Mouse (Mus musculus) embryonic facial prominence, embryonic 12.5 days (tissue): ENCODE results near the gene Fam71e1. TPM values are rescaled to one million over a fixed set of nuclear protein-coding genes. Genes with fewer than 3 reads are reported as not detected.

Experiments used
- ATAC-seq: fragments of 200-750 bp; cut with Nextera tagmentation; 2 replicates; pipeline ENCODE4 v1.8.0; 2017; ENCODE audit not compliant: insufficient number of reproducible peaks, insufficient read depth, low FRiP score, low TSS enrichment
- H3K27ac ChIP-seq: fragments of 300-500 bp; sonication (generic); 2 replicates; pipeline ENCODE4 v1.5.1; 2016; ENCODE audit warnings: mild to moderate bottlenecking
- H3K27me3 ChIP-seq: fragments of 300-500 bp; sonication (generic); 2 replicates; pipeline ENCODE4 v1.6.1; 2016; ENCODE audit warnings: mild to moderate bottlenecking, moderate library complexity
- H3K36me3 ChIP-seq: fragments of 300-500 bp; sonication (generic); 2 replicates; pipeline ENCODE4 v1.6.1; 2016; ENCODE audit warnings: mild to moderate bottlenecking
- H3K4me1 ChIP-seq: fragments of 300-500 bp; sonication (generic); 2 replicates; pipeline ENCODE4 v1.6.1; 2016
- H3K4me2 ChIP-seq: fragments of 300-500 bp; sonication (generic); replicated peaks from 2 replicates; pipeline ENCODE4 v1.6.1; 2016; ENCODE audit warnings: mild to moderate bottlenecking, moderate library complexity
- H3K4me3 ChIP-seq: fragments of 300-500 bp; sonication (generic); 2 replicates; pipeline ENCODE4 v1.5.1; 2016; ENCODE audit warnings: mild to moderate bottlenecking
- H3K9ac ChIP-seq: fragments of 300-500 bp; sonication (generic); 2 replicates; pipeline ENCODE4 v1.6.1; 2016; ENCODE audit warnings: mild to moderate bottlenecking, moderate library complexity
- H3K9me3 ChIP-seq: fragments of 300-500 bp; sonication (generic); 2 replicates; pipeline ENCODE4 v1.6.1; 2016; ENCODE audit warnings: mild to moderate bottlenecking, moderate library complexity
- WGBS: fragments of 180-500 bp; shearing (Covaris S2); methylation state at CpG from one replicate; pipeline ENCODE4 v1.1.7; 2016; 5-methylcytosine and 5-hydroxymethylcytosine counted together
- polyA plus RNA-seq: library from polyadenylated mRNA; unstranded; fragments of >200 nt; fragmentation: Nextera tagmentation; extraction: Ambion mirVana; gene quantifications from 2 replicates; pipeline ENCODE4 v1.2.1, GENCODE M21; 2016

Fam71e1 gene
- polyA plus RNA-seq = 20.2 and 22.5 TPM in 2 replicates

DNA sequence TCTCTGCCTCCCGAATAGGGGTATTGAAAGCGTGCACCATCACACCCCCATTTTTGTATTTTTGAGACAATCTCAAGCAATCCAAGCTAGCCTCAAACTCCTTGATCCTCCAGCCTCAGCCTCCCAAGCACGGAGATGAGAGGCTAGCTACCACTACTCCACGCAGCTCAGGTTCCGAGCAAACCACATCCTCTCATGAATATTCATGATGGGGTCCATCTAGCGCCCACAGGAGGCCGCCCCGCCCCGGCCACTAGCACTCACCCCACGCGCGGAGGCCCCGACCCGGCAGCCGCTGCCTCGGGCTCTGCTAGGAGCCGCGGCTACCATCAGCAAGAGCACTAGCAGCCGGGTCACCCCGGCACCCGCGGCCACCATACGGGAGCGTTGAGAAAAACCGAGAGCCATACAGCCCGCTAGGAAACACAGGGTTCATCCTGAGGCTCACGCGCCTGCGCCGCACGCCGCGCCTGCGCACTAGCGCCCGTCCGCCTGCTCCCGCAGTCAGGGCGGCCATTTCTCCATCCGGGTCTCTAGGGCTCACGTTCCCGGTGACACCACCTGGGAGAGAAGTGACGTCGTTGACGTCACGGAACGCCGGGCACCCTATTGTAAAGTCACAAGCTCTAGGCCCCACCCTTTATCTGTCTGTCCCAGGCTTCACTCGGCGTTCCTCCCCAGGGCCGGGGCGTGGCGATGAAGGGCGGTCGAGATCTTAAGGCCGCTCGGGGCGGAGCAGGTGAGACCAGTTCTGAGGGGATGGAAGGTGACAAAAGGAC is at the start of gene Fam71e1, which contains the start of gene Emc10:
Gene Fam71e1, plus strand, starts transcription at position 590 of the 779 bp plus-strand sequence.
Gene Emc10, minus strand, starts transcription at position 538 of the 779 bp plus-strand sequence.
- H3K4me2 ChIP-seq = peak within 1 kb of the TSS; percentile 68
- no peaks in the 10 kb centered on the region for H3K9me3 ChIP-seq
- peaks cover 12% of the 10 kb centered on the region for H3K4me1 ChIP-seq
- H3K27ac ChIP-seq = peak within 1 kb of the TSS; percentile 94
- no peaks in the 10 kb centered on the region for H3K27me3 ChIP-seq
- peak within 1 kb of the TSS; percentile 68 for H3K4me3 ChIP-seq
- H3K36me3 ChIP-seq = peaks cover 29% of the 10 kb centered on the region
- ATAC-seq = peak; percentile 86
- peak within 1 kb of the TSS; percentile 74 for H3K9ac ChIP-seq
- WGBS = 1% methylated on average over 58 of the region's 58 CpGs

DNA sequence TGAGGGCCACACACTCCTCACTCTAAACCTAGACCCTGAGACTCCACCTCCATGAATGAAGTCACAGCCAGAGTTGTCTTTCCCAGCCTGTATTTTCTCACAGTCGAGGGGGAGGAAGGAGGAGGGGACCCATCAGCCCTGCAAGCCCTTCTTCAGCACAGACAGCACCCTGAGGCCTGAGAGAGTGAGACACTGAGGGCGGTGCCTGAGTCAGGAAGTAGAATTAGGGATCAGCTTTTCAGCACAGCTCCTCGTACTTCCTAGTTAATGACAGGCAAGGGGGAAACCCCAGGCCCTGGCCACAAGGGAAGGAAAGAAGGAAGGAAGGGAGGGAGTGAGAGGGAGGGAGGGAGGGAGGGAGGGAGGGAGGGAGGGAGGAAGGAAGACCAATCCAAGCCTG is 43.1 kb upstream of the Fam71e1 start:
- Histone ChIP-seq H3K9me3 (no peaks in the 10 kb centered on the region), H3K4me3 (no peak overlapping the region), H3K27ac (no peak overlapping the region), H3K4me1 (no peaks in the 10 kb centered on the region), H3K36me3 (no peaks in the 10 kb centered on the region), H3K9ac (no peak overlapping the region), H3K27me3 (peaks cover 3% of the 10 kb centered on the region; the same call in 1 of the 2 replicates), H3K4me2 (no peak overlapping the region)
- 11% methylated on average over 3 of the region's 3 CpGs for WGBS
- no peak for ATAC-seq

DNA sequence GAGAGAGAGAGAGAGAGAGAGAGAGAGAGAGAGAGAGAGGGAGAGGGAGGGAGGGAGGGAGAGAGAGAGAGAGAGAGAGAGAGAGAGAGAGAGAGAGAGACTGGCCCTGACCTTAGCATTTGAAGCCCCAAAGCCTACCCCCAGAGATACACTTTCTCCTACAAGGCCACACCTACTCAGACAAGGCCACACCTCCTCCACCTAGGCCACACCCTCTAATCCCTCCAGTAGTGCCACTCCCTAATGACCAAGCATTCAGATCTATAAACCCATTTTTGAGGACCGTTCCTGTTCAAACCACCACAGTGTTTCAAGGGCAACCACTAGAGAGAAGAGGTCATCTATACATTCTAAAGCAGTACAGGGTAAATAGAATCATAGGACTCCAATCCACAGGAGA is 40.1 kb upstream of the Fam71e1 start:
- no peak overlapping the region for H3K27ac ChIP-seq
- no peak for ATAC-seq
- peaks cover 2% of the 10 kb centered on the region for H3K36me3 ChIP-seq
- no peak overlapping the region for H3K4me3 ChIP-seq
- no peaks in the 10 kb centered on the region for H3K9me3 ChIP-seq
- H3K4me1 ChIP-seq = no peaks in the 10 kb centered on the region
- peaks cover 19% of the 10 kb centered on the region for H3K27me3 ChIP-seq
- 93% methylated on average over 1 of the region's 1 CpGs for WGBS
- no peak overlapping the region for H3K9ac ChIP-seq
- H3K4me2 ChIP-seq = no peak overlapping the region

DNA sequence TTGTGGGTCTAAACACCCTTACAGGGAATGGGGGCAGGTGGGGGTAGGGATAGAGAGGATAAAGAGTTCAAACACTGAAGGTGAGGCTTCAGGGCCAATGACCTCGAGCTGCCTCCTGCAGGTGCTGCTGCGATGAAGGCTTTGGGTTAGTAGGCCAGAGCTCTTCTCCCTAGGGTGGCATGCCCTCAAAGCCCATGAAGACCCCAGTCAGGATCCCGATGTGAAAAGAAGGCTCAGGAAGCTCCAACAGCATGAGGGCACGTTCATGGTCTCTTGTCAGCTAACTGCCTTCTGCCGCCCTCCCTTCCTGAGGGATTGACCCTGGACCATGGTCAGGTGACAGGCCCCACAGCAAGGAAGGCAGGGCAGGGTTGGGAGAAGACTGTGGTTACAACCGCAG is 36.3 kb upstream of the Fam71e1 start:
- Histone ChIP-seq H3K4me3 (no peak overlapping the region), H3K36me3 (peaks cover 16% of the 10 kb centered on the region), H3K4me1 (0 out of 2 replicates have a peak, but pooled peaks cover 8% of the 10 kb centered on the region), H3K27ac (no peak overlapping the region), H3K27me3 (peaks cover 51% of the 10 kb centered on the region), H3K9ac (no peak overlapping the region), H3K4me2 (no peak overlapping the region), H3K9me3 (no peaks in the 10 kb centered on the region)
- no peak for ATAC-seq
- WGBS = 78% methylated on average over 6 of the region's 6 CpGs

DNA sequence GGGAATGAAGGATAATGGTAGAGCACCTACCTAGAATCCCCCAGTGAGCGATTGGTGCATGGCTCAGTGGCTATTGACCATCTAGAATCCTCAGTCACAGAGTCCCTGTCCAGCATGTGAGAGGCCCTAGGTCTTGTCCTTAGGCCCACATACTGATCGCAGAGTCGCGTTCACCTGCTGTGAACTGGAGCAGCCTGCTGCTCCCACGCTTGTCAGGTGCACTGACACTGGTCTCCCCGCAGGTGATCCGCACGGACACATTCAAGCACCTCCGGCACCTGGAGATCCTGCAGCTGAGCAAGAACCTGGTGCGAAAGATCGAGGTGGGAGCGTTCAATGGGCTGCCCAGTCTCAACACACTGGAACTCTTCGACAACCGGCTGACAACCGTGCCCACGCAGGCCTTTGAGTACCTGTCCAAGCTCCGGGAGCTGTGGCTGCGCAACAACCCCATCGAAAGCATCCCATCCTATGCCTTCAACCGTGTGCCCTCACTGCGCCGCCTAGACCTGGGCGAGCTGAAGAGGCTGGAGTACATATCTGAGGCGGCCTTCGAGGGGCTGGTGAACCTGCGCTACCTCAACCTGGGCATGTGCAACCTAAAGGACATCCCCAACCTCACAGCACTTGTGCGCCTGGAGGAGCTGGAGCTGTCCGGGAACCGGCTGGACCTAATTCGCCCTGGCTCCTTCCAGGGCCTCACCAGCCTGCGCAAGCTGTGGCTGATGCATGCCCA is 35.4 kb upstream of the Fam71e1 start:
- Histone ChIP-seq H3K27me3 (peaks cover 51% of the 10 kb centered on the region), H3K9ac (no peak overlapping the region), H3K27ac (no peak overlapping the region), H3K4me1 (0 out of 2 replicates have a peak, but pooled peaks cover 8% of the 10 kb centered on the region), H3K4me2 (no peak overlapping the region), H3K4me3 (no peak overlapping the region), H3K9me3 (no peaks in the 10 kb centered on the region), H3K36me3 (peaks cover 16% of the 10 kb centered on the region)
- 77% methylated on average over 31 of the region's 31 CpGs for WGBS
- no peak for ATAC-seq

DNA sequence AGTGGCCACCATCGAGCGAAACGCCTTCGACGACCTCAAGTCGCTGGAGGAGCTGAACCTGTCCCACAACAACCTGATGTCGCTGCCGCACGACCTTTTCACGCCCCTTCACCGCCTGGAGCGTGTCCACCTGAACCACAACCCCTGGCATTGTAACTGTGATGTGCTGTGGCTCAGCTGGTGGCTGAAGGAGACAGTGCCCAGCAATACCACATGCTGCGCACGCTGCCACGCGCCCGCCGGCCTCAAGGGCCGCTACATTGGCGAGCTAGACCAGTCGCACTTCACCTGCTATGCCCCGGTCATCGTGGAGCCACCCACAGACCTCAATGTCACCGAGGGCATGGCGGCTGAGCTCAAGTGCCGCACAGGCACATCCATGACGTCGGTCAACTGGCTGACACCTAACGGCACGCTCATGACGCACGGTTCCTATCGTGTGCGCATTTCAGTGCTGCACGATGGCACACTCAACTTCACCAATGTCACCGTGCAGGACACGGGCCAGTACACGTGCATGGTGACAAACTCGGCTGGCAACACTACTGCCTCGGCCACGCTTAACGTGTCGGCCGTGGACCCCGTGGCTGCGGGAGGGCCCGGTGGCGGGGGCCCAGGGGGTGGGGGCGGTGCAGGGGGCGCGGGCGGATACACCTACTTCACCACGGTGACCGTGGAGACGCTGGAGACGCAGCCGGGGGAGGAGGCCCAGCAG is 34.7 kb upstream of the Fam71e1 start:
- H3K9ac ChIP-seq = no peak overlapping the region
- H3K4me3 ChIP-seq = no peak overlapping the region
- peak overlapping the region; percentile 56; the same call in 1 of the 2 replicates for H3K4me2 ChIP-seq
- 62% methylated on average over 57 of the region's 57 CpGs for WGBS
- H3K27ac ChIP-seq = no peak overlapping the region
- peaks cover 16% of the 10 kb centered on the region for H3K36me3 ChIP-seq
- no peaks in the 10 kb centered on the region for H3K9me3 ChIP-seq
- H3K27me3 ChIP-seq = peaks cover 51% of the 10 kb centered on the region
- no peak for ATAC-seq
- 0 out of 2 replicates have a peak, but pooled peaks cover 8% of the 10 kb centered on the region for H3K4me1 ChIP-seq

DNA sequence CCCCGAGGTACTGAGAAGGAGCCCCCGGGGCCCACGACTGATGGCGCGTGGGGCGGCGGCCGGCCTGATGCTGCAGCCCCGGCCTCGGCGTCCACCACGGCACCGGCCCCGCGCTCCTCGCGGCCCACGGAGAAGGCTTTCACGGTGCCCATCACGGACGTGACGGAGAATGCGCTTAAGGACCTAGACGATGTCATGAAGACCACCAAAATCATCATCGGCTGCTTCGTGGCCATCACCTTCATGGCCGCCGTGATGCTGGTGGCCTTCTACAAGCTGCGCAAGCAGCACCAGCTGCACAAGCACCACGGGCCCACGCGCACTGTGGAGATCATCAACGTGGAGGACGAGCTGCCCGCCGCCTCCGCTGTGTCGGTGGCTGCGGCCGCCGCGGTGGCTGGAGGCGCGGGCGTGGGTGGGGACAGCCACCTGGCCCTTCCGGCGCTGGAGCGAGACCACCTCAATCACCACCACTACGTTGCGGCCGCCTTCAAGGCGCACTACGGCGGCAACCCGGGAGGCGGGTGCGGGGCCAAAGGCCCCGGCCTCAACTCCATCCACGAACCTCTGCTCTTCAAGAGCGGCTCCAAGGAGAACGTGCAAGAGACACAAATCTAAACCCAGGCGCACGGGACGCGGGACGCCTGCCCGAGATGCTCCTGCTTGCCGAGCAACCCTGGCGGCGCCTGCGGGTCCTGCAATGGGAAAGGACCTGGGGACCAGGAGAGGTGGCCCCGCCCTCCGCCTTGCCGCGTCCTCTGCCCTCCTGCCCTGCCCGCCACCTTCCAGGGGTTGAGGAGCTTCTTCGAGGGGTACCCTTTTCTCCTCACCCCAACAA is 33.9 kb upstream of the Fam71e1 start:
- Histone ChIP-seq H3K27ac (no peak overlapping the region), H3K4me1 (0 out of 2 replicates have a peak, but pooled peaks cover 8% of the 10 kb centered on the region), H3K36me3 (peaks cover 16% of the 10 kb centered on the region), H3K9me3 (no peaks in the 10 kb centered on the region), H3K4me2 (peak overlapping the region; percentile 56), H3K27me3 (peaks cover 51% of the 10 kb centered on the region), H3K4me3 (peak overlapping the region; percentile 25), H3K9ac (0 out of 2 replicates have a peak overlapping the region, but pooled peaks have one; percentile 7)
- WGBS = 20% methylated on average over 74 of the region's 77 CpGs
- ATAC-seq = no peak

DNA sequence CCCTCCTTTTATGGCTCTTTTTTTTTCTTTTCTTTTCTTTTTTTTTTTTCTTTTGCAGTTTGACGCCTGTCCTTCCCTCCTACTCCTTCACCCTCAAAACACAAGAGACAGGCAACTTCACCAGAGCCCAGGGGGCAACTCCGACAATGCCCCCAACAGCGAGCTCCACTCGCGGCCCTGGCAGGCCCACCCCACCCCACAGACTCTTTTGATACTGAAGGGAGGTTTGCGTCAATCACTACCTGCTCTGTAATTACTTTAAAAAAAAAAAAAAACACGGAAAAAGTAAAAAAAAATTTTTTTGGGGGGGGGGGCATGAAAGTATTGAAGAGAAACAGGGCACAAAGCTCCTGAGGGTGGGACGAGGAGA is 33.3 kb upstream of the Fam71e1 start:
- Histone ChIP-seq H3K4me3 (no peak overlapping the region), H3K4me2 (no peak overlapping the region; the same call in 1 of the 2 replicates), H3K4me1 (0 out of 2 replicates have a peak, but pooled peaks cover 8% of the 10 kb centered on the region), H3K27me3 (peaks cover 51% of the 10 kb centered on the region), H3K36me3 (peaks cover 16% of the 10 kb centered on the region), H3K27ac (no peak overlapping the region), H3K9me3 (no peaks in the 10 kb centered on the region), H3K9ac (0 out of 2 replicates have a peak overlapping the region, but pooled peaks have one; percentile 7)
- ATAC-seq = no peak
- WGBS = 30% methylated on average over 8 of the region's 8 CpGs

DNA sequence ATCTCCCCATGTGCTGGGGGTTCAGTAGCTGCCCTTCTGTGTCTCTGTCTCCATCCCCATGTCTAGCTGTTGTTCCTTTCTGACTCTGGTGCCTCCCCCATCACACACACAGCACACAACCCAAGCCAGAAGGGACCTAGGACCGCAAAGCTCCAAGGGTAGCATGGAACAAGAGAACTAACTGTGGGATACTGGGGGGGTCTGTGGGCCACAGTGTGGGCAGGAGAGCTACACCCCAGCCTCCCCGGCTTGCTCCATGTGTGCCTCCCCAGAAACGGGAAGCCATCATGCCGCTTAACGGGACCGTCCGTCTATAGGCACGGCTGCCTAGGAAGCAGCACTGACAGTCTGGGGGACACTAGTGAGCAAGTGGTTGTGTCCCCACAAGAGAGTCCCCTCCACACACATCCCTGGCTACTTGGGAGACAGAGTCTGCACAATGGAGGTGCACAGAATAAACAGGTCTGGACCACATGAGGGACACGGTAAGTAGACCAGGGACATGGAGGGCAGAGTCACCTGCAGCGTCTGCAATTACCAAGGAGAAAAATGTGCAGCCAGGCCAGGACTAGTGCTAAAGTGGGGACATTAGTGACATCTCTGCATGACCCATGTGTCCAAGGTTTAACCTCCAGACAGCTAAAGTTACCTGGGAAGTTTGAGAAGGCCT is 32.7 kb upstream of the Fam71e1 start:
- H3K4me1 ChIP-seq = peaks cover 12% of the 10 kb centered on the region
- H3K9ac ChIP-seq = no peak overlapping the region
- no peak overlapping the region for H3K27ac ChIP-seq
- H3K4me3 ChIP-seq = no peak overlapping the region
- ATAC-seq = no peak
- H3K9me3 ChIP-seq = no peaks in the 10 kb centered on the region
- peaks cover 16% of the 10 kb centered on the region for H3K36me3 ChIP-seq
- no peak overlapping the region for H3K4me2 ChIP-seq
- peaks cover 51% of the 10 kb centered on the region for H3K27me3 ChIP-seq
- 86% methylated on average over 10 of the region's 10 CpGs for WGBS

DNA sequence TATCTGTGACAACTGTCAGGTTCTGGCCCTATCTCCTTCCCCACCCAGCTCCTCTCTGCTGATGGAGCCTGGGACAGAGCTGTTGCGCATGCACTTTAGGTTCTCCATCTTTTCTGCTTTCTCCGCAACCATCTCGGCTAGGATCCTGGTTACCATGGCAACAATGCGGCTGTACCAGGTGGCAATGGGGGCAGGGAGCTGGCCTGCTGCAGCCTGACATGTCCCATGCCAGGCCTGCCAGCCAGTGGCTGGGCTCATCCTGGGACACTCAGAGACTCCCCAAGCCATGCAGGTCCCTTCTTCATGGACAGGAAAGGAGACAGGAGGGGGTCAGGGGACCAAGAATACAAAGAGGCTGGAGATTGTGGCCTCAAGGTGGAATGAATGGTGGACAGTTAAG is 31.9 kb upstream of the Fam71e1 start:
- H3K27ac ChIP-seq = no peak overlapping the region
- no peak overlapping the region; the same call in 1 of the 2 replicates for H3K9ac ChIP-seq
- H3K27me3 ChIP-seq = peaks cover 50% of the 10 kb centered on the region

More for the DNA sequence above, 31.9 kb upstream of the Fam71e1 start:
- Histone ChIP-seq H3K4me1 (peaks cover 16% of the 10 kb centered on the region), H3K36me3 (peaks cover 18% of the 10 kb centered on the region), H3K4me2 (no peak overlapping the region), H3K9me3 (no peaks in the 10 kb centered on the region), H3K4me3 (no peak overlapping the region)
- no peak for ATAC-seq
- WGBS = 26% methylated on average over 4 of the region's 4 CpGs
